Mouse (Mus musculus): ENCODE measurements around the gene Frmpd4. TPM values are rescaled to one million over a fixed set of nuclear protein-coding genes. Genes with fewer than 3 reads are reported as not detected.

The Frmpd4 gene
- polyA plus RNA-seq, 3 experiments from 2014 or later = 0.12 TPM; not detected in 2

GRCm38 (mm10) chrX:168123589-168123965 is 453.5 kb downstream of the Frmpd4 start:
- ATAC-seq = no peak

- no peak for ATAC-seq
Measured at GRCm38 (mm10) chrX:168122806-168123588, 454.0 kb downstream of the Frmpd4 start.

- no peak for ATAC-seq
Measured at GRCm38 (mm10) chrX:168041589-168041988, 535.4 kb downstream of the Frmpd4 start.

- no peak for ATAC-seq
Measured at GRCm38 (mm10) chrX:168020574-168021145, 556.4 kb downstream of the Frmpd4 start.

- no peak for ATAC-seq
Measured at GRCm38 (mm10) chrX:168017792-168018191, 559.2 kb downstream of the Frmpd4 start.

DNA sequence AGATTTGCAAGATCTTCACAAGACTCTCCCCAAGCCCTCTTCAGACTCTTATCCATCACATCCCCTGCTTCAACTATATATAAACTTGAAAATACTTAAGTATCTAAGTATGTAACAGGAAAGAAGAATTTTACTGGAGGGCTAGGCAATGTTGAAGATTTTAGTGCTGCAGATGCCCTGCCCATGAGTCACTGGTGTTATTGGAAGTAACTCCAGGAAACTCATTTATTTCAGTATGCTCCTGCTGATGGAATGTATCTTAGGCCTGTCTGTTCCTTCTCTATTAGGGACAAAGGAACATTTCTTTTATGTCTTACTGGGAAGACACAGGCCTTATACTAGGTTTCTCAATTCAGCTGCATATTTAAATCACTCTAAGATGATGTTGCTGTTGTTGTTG is 592.2 kb downstream of the Frmpd4 start:
- no peak for ATAC-seq

- ATAC-seq = no peak
Measured at GRCm38 (mm10) chrX:167951207-167951606, 625.8 kb downstream of the Frmpd4 start.

DNA sequence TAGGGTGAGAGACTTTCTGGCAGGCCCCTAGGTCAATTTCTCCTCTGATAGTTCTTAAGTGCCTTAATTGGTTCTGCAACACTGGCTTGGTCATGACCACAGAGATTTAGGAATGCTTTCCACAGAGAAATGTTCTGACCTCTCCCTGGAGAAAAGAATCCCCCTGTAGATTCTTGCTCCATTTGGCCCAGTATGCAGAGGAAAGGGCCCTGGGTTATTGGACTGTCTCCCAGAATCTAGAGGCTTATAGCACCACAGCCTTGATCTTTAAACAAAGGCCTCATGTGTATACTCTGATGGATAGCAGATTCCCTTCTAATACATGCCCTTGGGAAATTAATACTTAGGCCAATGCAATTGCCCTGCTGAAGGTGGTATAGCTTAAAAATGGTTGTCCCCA is 667.5 kb downstream of the Frmpd4 start:
- no peak for ATAC-seq

GRCm38 (mm10) chrX:167901046-167901445 is 676.0 kb downstream of the Frmpd4 start:
- ATAC-seq = no peak

- ATAC-seq = no peak
Measured at GRCm38 (mm10) chrX:167854821-167855220, 722.2 kb downstream of the Frmpd4 start.

GRCm38 (mm10) chrX:167832543-167832942 is 744.5 kb downstream of the Frmpd4 start:
- no peak for ATAC-seq

- no peak for ATAC-seq
Measured at GRCm38 (mm10) chrX:167828456-167828855, 748.6 kb downstream of the Frmpd4 start.

DNA sequence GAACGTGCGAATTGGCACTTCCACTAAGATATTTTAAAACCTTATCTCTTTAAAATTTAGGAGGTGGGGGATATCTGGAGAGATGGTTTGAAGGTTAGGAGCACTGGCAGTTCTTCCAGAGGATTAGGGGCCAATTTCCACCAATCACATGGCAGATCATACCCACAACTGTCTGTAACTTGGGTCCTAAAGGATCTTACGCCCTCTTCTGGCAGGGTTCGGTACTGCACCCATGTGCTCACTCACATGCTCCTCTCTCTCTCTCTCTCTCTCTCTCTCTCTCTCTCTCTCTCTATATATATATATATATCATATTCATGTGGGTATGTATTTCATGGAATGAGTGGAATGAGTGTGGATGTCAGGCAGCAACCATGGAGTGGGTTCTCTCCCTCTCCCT is 759.7 kb downstream of the Frmpd4 start:
- ATAC-seq = no peak

DNA sequence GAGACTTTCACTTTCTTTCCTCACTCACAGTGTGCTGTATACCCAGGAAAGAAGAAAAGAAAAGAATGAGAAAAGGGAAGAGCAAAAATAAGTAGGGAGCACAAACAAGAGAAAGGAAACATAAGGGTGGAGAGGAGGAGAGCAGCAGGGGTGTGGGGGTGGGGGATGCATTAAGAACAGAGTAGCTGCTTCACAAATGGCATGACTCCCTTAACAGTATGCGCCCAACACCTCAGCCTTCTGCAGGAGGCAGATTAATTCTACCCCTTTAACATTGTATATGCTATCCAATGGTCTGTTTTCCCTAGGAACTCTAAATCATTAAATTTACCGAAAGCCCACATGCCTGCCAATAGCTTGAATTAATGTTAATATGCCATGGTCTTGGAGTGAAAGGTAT is 766.9 kb downstream of the Frmpd4 start:
- ATAC-seq = no peak

DNA sequence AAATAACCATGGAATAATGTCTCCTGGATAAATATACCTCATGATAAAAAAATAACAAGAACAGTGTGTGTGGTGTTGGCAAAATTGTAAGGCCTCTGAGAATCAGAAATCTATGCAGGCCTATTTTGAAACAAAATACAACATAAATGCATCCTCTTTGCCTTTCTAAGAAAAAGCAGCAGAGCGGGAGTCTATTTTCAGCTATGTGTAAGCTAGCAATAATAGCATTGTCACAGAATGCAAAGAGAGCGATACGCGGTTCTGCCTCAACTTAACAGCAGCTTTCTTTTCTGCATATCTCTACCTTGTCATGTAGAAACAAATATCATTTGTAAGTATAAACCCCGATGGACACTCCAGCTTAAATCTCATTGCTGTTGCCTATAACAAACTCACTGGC is 768.5 kb downstream of the Frmpd4 start:
- ATAC-seq = no peak

DNA sequence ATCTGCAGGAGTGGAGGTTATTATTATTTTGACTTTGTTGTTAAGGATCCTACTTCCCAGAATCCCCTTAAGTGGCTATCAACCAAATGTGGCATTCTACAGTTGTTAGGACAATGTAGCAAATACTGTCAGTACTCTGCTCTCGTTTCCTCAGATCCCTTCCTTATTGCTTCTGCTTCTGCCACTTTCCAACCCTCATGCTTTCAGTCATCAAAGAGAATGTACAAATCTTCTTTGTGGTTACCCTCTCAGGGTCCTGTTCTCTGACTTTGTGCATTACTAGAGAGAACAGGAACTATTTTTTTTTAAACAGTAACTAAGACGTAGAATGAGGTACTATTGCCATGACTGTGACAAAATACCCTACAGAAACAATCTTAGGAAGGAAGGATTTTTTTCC is 788.3 kb downstream of the Frmpd4 start:
- ATAC-seq = no peak

DNA sequence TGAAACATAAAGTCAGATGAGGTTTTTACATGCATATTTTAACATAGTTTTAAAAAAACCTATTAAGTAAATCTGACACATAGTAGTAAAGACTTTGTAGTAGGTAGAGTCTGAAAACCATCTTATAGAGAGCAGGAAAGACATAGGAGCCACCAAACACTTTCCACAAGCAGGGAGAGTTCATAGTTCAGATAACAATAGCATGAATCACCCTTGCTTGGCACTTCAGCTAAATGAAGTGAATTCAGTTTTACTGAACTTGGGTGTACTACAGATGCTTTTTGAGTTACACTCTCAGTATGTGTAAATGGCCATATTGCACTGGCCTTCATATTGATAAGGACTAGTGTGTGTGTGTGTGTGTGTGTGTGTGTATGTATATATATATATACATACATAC is 793.5 kb downstream of the Frmpd4 start:
- no peak for ATAC-seq

DNA sequence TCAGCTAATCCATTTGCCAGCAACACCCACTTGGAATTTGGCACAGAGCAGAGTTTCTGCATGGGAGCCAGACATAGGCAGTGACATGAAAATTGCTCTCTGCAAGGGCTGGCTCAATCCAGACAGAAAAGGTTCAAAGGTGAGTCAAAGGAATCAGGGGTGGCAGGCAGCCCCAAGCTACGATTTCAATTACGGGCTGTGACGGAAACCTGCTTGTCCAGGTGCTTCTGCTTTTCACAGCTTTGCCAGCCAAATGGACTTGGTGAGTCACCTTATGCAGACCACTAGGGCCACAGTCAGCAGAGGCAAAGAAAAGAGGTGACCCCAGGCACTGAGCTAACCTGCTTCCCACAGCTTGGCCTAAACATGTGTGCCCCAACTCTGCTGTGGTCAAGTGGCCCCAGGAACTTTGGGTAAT is 857.5 kb downstream of the Frmpd4 start:
- no peak for ATAC-seq

DNA sequence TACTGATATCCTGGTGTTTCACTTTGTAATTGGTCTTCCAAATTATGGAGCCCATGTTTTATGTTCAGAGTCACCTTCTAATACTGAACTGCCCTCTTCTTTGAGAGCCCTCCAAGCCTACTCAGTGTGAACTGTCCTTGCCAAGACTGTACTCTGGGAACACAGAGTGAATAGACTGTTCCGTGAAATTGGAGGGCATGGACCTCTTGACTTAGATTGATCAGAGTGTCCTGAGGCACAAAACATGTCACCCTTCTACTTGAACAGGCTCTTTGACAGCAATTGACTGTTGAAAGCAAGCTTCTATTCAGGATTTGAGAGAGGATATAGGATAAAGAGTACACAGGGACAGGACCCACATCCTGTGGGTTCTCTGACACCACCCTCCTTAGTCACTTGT is 857.9 kb downstream of the Frmpd4 start:
- ATAC-seq = no peak

DNA sequence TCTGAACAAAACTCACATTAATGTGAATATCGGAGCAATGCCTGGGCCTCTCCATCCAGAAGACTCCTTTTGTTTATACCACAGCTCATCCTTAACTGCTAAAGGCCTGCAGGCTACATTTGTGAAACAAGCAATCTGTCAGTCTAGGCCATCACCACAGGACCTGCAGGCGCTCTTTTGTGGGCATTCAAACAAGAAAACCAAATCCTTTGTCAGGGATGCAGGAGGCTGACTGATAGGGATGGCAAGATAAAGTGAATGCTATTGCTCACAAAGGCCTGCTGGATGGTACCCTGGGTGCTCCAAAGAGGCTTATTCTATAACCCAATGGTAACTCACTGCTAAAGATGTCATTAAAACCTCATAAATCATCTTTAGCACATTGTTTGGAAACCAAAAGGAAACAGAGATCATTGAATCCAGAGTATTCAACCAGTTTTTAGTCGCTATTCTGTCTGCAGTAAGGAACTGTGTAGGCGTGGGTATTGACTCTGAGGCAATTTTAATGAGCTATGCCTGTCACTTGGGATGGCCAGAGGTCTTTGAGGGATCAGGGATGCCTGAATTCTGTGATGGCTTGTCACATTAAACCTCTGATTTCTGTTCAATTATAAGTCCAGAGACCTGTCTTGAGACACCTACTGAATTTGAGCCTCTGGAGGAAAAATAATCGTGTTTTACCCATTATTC is 922.1 kb downstream of the Frmpd4 start:
- ATAC-seq = no peak

GRCm38 (mm10) chrX:167654249-167654648 is 922.8 kb downstream of the Frmpd4 start:
- ATAC-seq = no peak

GRCm38 (mm10) chrX:167597639-167598217 is 979.3 kb downstream of the Frmpd4 start:
- peak; percentile 81 for ATAC-seq

GRCm38 (mm10) chrX:167552827-167553226 is 1024.2 kb downstream of the Frmpd4 start:
- no peak for ATAC-seq

DNA sequence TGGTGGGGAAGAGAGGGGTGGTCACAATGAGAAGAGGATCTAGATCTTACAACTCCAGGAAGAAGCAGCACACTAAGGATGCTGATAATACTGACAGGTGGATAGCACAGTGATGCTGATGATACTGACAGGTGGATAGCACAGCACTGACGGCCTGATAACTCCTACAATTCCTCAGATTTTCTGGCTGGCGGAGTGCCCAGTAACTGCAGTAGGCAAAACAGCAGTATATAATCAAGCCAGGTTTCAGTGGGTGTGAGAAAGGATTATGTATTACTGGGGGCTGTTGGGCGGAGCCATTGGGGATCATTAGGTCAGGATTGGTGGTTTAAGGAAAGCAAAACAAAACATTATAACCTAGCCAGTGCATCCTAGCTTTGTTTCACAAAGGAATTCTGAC is 1053.9 kb downstream of the Frmpd4 start:
- ATAC-seq = no peak
